Mouse (Mus musculus): Measurements from ENCODE around the gene Fuca1. TPM values are rescaled to one million over a fixed set of nuclear protein-coding genes. Genes with fewer than 3 reads are reported as not detected.

The Fuca1 gene
- polyA plus RNA-seq, 1 experiment from 2014 or later, result 48.1 TPM

DNA sequence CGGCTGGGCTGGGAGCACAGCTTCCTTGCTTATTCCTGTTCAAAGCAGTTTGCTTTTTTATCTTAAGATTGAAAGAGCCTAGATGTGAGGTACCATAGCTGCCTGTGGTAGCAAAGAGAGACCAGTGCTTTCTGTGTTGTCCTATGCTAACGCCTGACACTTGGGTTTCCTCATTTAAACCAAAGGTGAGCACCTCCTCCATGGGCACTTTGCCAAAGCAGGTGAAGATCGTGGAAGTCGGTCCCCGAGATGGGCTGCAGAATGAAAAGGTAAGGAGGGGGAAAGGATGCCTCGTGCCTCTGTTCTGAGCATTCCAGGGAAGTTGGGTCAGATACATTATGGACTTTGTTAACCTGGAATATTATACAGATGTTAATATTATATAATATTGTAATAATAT is 29.8 kb downstream of the Fuca1 start:
- H3K4me2 ChIP-seq, result no peak overlapping the region
- no peak for ATAC-seq (ENCODE audit: low FRiP score)

DNA sequence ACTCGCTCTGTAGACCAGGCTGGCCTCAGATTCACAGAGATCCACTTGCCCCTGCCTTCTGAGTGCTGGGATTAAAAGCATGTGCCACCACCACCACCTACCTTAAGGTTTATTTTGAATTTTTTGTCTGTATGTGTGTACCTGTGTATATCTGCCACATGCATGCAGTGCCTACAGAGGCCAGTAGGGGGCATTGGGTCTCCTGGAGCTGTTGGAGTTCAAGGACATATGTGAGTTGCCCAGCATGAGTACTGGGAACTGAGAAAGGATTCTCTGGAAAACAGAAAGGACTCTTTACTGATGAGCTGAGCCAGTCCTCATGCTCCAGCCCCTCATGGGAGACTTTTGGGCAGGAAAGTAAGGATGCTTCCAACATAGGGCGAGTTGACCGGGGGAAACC is 31.0 kb downstream of the Fuca1 start:
- Histone ChIP-seq H3K9me3 (ENCODE audit: control insufficient read depth, low read length) (no peaks in the 10 kb centered on the region), H3K4me1 (ENCODE audit: control insufficient read depth, insufficient read depth, low read length) (peaks cover 3% of the 10 kb centered on the region), H3K4me2 (no peak overlapping the region), H3K4me3 (ENCODE audit: low read depth, low read length) (no peak overlapping the region), H3K9ac (ENCODE audit: low read length) (no peak overlapping the region), H3K36me3 (ENCODE audit: control insufficient read depth, insufficient read depth, low read length) (peaks cover 5% of the 10 kb centered on the region), H3K27me3 (ENCODE audit: control insufficient read depth, insufficient read depth, low read length) (no peaks in the 10 kb centered on the region), H3K27ac (ENCODE audit: low read depth, low read length) (no peak overlapping the region)
- peak; percentile 82 for DNase-seq (ENCODE audit: low spot score, missing footprints)
- no peak for ATAC-seq (ENCODE audit: low FRiP score)
- 94% methylated on average over 3 of the region's 3 CpGs for WGBS

More for the DNA sequence above, 29.8 kb downstream of the Fuca1 start:
- no peaks in the 10 kb centered on the region for H3K27me3 ChIP-seq (ENCODE audit: control insufficient read depth, insufficient read depth, low read length)
- no peak overlapping the region for H3K27ac ChIP-seq (ENCODE audit: low read depth, low read length)
- peaks cover 5% of the 10 kb centered on the region for H3K36me3 ChIP-seq (ENCODE audit: control insufficient read depth, insufficient read depth, low read length)
- no peak for DNase-seq (ENCODE audit: low spot score, missing footprints)
- WGBS, result 90% methylated on average over 6 of the region's 6 CpGs
- no peak overlapping the region for H3K9ac ChIP-seq (ENCODE audit: low read length)
- H3K4me1 ChIP-seq (ENCODE audit: control insufficient read depth, insufficient read depth, low read length), result peaks cover 7% of the 10 kb centered on the region
- no peaks in the 10 kb centered on the region for H3K9me3 ChIP-seq (ENCODE audit: control insufficient read depth, low read length)
- H3K4me3 ChIP-seq (ENCODE audit: low read depth, low read length), result no peak overlapping the region

DNA sequence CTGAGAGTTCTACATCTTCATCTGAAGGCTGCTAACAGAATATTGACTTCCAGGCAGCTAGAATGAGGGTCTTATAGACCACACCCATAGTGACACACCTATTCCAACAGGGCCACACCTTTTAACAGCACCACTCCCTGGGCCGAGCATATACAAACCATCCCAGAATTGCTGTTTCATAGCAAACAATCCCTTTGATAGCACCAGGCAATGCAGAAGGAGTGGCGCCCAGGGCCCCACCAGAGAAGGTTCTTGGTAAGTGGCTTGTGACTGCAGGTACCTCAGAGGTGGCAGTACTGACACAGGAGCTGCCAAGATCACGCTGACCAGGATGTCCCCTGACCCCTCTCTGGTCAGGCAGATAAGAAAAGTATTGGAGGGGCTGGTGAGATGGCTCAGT is 32.6 kb downstream of the Fuca1 start:
- ATAC-seq (ENCODE audit: low FRiP score), result no peak
- Histone ChIP-seq H3K9me3 (ENCODE audit: control insufficient read depth, low read length) (no peaks in the 10 kb centered on the region), H3K4me3 (ENCODE audit: low read depth, low read length) (no peak overlapping the region), H3K4me2 (no peak overlapping the region), H3K36me3 (ENCODE audit: control insufficient read depth, insufficient read depth, low read length) (peaks cover 5% of the 10 kb centered on the region), H3K9ac (ENCODE audit: low read length) (no peak overlapping the region), H3K27me3 (ENCODE audit: control insufficient read depth, insufficient read depth, low read length) (no peaks in the 10 kb centered on the region), H3K4me1 (ENCODE audit: control insufficient read depth, insufficient read depth, low read length) (no peaks in the 10 kb centered on the region; the same call in 1 of the 2 replicates), H3K27ac (ENCODE audit: low read depth, low read length) (no peak overlapping the region)
- WGBS, result 93% methylated on average over 3 of the region's 3 CpGs
- no peak for DNase-seq (ENCODE audit: low spot score, missing footprints)

DNA sequence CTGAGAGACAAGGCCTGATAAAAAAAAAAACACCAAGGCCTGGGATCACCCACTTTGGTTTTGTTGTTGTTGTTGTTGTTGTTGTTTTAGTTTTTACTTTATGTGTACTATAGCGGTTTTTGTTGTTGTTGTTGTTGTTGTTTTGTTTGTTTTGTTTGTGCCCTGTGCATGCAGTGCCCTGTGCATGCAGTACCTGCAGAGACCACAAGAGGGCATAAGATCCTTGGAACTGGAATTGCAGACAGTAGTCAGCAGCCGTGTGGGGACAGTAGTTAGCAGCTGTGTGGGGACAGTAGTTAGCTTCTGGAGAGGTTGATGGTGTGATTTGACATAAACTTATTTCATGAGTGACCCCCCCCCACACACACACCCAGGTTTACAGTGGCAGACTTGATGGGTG is 33.7 kb downstream of the Fuca1 start:
- H3K9ac ChIP-seq (ENCODE audit: low read length), result no peak overlapping the region
- no peaks in the 10 kb centered on the region for H3K27me3 ChIP-seq (ENCODE audit: control insufficient read depth, insufficient read depth, low read length)
- DNase-seq (ENCODE audit: low spot score, missing footprints) (peak; percentile 97), ATAC-seq (ENCODE audit: low FRiP score) (peak; percentile 58; the same call in 1 of the 2 replicates)
- H3K27ac ChIP-seq (ENCODE audit: low read depth, low read length), result no peak overlapping the region
- no peaks in the 10 kb centered on the region for H3K4me1 ChIP-seq (ENCODE audit: control insufficient read depth, insufficient read depth, low read length)
- H3K36me3 ChIP-seq (ENCODE audit: control insufficient read depth, insufficient read depth, low read length), result peaks cover 5% of the 10 kb centered on the region
- H3K9me3 ChIP-seq (ENCODE audit: control insufficient read depth, low read length), result no peaks in the 10 kb centered on the region
- no peak overlapping the region for H3K4me3 ChIP-seq (ENCODE audit: low read depth, low read length)
- 17% methylated on average over 2 of the region's 2 CpGs for WGBS
- H3K4me2 ChIP-seq, result no peak overlapping the region

DNA sequence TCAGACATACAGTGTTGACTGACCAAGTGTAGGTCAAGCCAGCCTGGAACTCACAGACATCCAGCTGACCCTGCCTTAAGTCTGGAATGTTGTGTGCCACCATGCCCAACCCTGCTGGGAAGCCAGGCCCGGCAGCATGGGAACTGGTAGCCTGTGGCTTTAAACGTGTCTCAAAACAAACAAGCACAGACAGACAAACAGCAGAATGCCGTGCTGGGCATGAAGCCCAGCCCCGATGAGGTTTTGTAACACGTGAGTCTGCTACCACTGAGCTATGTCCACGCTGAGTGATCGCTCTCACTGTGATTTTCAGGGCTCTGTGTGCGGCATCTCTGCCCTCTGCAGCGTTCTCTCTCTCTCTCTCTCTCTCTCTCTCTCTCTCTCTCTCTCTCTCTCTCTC is 35.4 kb downstream of the Fuca1 start:
- H3K9ac ChIP-seq (ENCODE audit: low read length), result no peak overlapping the region
- no peak overlapping the region for H3K27ac ChIP-seq (ENCODE audit: low read depth, low read length)
- H3K36me3 ChIP-seq (ENCODE audit: control insufficient read depth, insufficient read depth, low read length), result peaks cover 5% of the 10 kb centered on the region
- no peaks in the 10 kb centered on the region for H3K4me1 ChIP-seq (ENCODE audit: control insufficient read depth, insufficient read depth, low read length)
- WGBS, result 88% methylated on average over 9 of the region's 9 CpGs
- H3K4me3 ChIP-seq (ENCODE audit: low read depth, low read length), result no peak overlapping the region
- DNase-seq (ENCODE audit: low spot score, missing footprints) (no peak), ATAC-seq (ENCODE audit: low FRiP score) (no peak)
- no peaks in the 10 kb centered on the region for H3K27me3 ChIP-seq (ENCODE audit: control insufficient read depth, insufficient read depth, low read length)
- H3K9me3 ChIP-seq (ENCODE audit: control insufficient read depth, low read length), result no peaks in the 10 kb centered on the region
- H3K4me2 ChIP-seq, result no peak overlapping the region

DNA sequence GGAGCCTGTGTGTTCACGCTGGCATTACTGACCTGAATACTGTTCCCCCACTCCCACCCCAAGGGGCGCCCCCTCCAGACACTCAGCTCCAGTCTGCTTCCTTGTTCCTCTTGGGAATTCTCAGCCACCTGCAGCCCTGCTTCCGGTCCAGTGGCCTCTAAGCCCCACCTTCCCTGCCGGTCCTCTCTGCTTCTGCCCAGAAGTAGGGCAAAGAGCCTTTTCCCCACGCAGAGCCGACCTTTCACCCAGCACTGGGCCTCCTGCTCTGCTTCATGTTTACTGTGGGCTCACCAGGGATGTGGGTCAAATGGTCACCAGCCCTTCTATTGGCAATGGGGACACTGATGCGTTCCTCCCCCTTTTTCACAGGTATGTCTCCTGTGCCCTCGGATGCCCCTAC is 37.8 kb downstream of the Fuca1 start:
- Histone ChIP-seq H3K9ac (ENCODE audit: low read length) (no peak overlapping the region), H3K27me3 (ENCODE audit: control insufficient read depth, insufficient read depth, low read length) (no peaks in the 10 kb centered on the region), H3K4me2 (no peak overlapping the region), H3K4me1 (ENCODE audit: control insufficient read depth, insufficient read depth, low read length) (no peaks in the 10 kb centered on the region; the same call in 1 of the 2 replicates), H3K9me3 (ENCODE audit: control insufficient read depth, low read length) (no peaks in the 10 kb centered on the region), H3K27ac (ENCODE audit: low read depth, low read length) (no peak overlapping the region), H3K4me3 (ENCODE audit: low read depth, low read length) (no peak overlapping the region), H3K36me3 (ENCODE audit: control insufficient read depth, insufficient read depth, low read length) (no peaks in the 10 kb centered on the region)
- ATAC-seq (ENCODE audit: low FRiP score) (no peak), DNase-seq (ENCODE audit: low spot score, missing footprints) (no peak)
- 63% methylated on average over 8 of the region's 8 CpGs for WGBS

DNA sequence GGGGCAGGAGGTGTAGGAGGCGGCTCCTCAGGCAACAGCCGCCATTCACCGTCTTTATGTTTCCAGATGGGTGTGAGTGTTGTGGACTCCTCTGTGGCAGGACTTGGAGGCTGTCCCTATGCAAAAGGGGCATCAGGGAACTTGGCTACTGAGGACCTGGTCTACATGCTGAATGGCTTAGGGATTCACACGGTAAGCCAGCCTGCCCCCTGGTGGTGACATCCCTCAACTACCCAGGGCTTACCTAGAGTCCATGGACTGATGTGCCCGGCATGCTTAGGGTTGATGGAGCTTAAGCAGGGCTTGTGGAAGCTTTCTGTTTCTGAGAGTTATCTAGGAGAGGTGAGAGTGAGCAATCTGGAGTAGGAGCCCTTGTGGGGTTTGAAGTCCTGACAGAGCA is 40.2 kb downstream of the Fuca1 start:
- H3K4me3 ChIP-seq (ENCODE audit: low read depth, low read length), result no peak overlapping the region
- ATAC-seq (ENCODE audit: low FRiP score), result no peak
- no peak overlapping the region for H3K4me2 ChIP-seq
- no peak overlapping the region for H3K9ac ChIP-seq (ENCODE audit: low read length)
- DNase-seq (ENCODE audit: low spot score, missing footprints), result peak; percentile 99
- H3K27ac ChIP-seq (ENCODE audit: low read depth, low read length), result no peak overlapping the region
- WGBS, result 27% methylated on average over 5 of the region's 5 CpGs
- H3K36me3 ChIP-seq (ENCODE audit: control insufficient read depth, insufficient read depth, low read length), result no peaks in the 10 kb centered on the region
- no peaks in the 10 kb centered on the region; the same call in 1 of the 2 replicates for H3K27me3 ChIP-seq (ENCODE audit: control insufficient read depth, insufficient read depth, low read length)
- peaks cover 9% of the 10 kb centered on the region for H3K4me1 ChIP-seq (ENCODE audit: control insufficient read depth, insufficient read depth, low read length)
- H3K9me3 ChIP-seq (ENCODE audit: control insufficient read depth, low read length), result no peaks in the 10 kb centered on the region

DNA sequence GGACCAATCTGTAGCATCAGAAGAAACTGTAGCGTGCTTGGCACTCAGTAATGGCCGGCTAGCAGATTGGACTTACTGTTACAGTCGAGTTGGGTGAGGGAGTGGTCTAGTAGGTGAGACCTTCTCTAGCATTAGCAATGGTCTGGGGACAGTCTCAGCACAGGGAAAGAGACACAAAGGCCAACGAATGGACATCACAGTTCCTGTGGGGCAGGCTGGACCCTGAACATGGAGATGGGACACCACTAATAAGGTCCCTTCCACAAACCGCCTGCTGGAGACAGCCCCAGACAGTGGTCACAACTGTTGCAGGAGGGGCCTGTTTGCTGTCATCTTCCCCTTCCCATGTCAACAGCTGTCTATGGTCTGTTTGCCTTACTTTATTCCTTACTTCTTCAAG is 41.2 kb downstream of the Fuca1 start:
- Histone ChIP-seq H3K4me2 (no peak overlapping the region), H3K36me3 (ENCODE audit: control insufficient read depth, insufficient read depth, low read length) (no peaks in the 10 kb centered on the region), H3K9ac (ENCODE audit: low read length) (no peak overlapping the region), H3K4me1 (ENCODE audit: control insufficient read depth, insufficient read depth, low read length) (peaks cover 9% of the 10 kb centered on the region), H3K9me3 (ENCODE audit: control insufficient read depth, low read length) (no peaks in the 10 kb centered on the region), H3K27ac (ENCODE audit: low read depth, low read length) (no peak overlapping the region), H3K4me3 (ENCODE audit: low read depth, low read length) (no peak overlapping the region), H3K27me3 (ENCODE audit: control insufficient read depth, insufficient read depth, low read length) (no peaks in the 10 kb centered on the region; the same call in 1 of the 2 replicates)
- 91% methylated on average over 5 of the region's 5 CpGs for WGBS
- ATAC-seq (ENCODE audit: low FRiP score) (no peak), DNase-seq (ENCODE audit: low spot score, missing footprints) (no peak)

DNA sequence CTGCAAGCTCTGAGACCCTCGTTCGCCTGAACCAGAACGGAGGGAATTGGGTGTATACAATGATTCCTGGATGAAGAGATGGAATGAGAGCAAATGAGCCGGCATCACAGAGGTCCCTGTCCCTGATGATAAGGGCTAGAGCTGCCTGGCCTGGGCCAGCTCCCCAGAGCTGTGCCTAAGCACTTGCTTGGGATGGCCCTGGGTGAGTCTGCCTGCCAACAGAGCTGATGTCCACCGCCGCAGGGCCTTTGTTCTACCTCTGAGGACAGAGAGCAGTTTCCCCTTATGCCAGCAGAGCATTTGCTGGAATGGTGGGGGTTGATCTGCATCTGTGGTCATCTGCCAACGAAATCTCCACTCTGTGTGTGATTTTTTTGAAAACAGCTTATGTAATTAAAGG is 41.7 kb downstream of the Fuca1 start:
- WGBS, result 92% methylated on average over 7 of the region's 7 CpGs
- Histone ChIP-seq H3K9ac (ENCODE audit: low read length) (no peak overlapping the region), H3K27me3 (ENCODE audit: control insufficient read depth, insufficient read depth, low read length) (no peaks in the 10 kb centered on the region; the same call in 1 of the 2 replicates), H3K36me3 (ENCODE audit: control insufficient read depth, insufficient read depth, low read length) (0 out of 2 replicates have a peak, but pooled peaks cover 2% of the 10 kb centered on the region), H3K4me3 (ENCODE audit: low read depth, low read length) (no peak overlapping the region), H3K9me3 (ENCODE audit: control insufficient read depth, low read length) (no peaks in the 10 kb centered on the region), H3K4me1 (ENCODE audit: control insufficient read depth, insufficient read depth, low read length) (peaks cover 9% of the 10 kb centered on the region), H3K4me2 (no peak overlapping the region), H3K27ac (ENCODE audit: low read depth, low read length) (no peak overlapping the region)
- no peak for ATAC-seq (ENCODE audit: low FRiP score)
- no peak for DNase-seq (ENCODE audit: low spot score, missing footprints)
